Mouse (Mus musculus): ENCODE data around the gene Coro1a.
"Not testable (repeated sequence)": the region's sequence is repeated elsewhere in the genome, so short reads cannot be mapped to it uniquely, and the experiment has no call there.

Gene Coro1a

DNA sequence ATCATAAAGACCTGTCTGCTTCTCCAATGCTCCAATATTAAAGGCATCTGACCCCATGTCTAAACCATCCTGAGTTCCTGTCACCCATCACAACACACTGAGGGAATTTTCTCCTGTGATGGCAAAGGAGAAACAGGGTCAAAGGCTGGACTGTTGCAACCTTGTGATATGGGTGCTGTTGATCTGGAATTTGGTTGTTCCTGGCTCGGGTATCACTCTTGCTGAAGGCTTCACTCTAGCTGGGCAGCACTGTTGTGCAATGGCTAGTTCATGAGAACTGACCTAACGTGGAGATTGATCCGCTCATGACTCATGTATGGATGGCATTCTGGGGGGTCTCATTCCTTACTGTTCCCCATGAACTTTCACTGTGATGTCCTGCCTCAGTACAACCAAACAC, 18.6 kb downstream of the Coro1a start:
- no peak for DNase-seq (ENCODE audit: low spot score)

DNA sequence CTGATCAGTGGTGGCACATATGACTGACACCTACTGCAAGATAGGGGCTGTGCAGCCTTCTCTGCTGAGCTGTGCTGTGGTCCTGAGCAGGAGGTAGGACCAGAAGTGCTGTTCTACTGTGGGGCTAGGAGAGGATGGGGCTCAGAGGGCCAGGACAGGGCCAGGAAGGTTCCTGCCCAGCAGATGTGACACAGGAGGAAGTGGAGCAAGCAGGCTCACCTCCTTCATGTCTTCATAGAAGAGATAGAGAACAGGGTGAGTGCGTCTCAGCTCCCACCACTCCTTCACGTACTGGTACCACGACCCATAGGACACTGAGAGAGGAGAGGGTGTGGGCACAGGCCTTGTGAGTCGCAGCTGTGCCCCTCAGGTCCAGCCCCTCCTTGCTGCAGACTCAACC, 19.4 kb downstream of the Coro1a start:
- DNase-seq (ENCODE audit: low spot score): not testable (repeated sequence)

DNA sequence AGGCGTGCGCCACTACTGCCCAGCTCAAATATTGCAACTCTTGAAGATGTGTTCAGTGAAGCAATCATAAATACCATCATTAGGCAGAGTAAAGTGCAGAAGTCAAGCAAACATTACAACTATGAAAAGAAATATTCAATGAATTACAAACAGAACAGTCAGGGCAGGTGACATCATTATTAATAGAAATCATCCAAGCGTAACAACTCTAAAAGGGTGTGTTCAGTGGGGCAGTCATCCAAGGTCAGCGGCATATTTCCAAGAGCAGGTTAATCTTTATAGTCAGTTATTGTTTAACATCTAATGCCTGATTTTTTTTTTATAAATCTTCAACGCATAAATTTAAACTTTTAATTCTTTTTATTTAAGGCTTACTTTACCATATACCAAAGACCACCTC, 26.4 kb downstream of the Coro1a start:
- DNase-seq (ENCODE audit: low spot score): no peak

DNA sequence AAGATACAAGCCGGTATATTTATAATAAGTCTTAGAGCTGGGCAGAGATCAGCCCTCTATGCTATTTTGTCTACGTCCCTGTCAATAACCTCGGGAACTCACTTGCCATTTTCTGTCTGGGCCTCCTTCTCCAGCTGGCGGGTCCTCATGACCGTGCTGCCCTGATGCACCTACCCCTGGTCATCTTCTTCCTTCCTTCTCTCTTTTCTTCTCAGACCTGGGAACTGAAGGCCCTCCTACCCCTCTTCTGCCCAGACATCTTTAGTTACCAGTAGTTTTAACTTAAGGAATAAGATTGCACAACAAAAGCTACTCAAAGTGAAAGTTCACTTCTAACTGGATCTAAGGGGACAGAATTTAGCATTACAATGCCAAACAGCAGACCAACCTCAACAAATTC, 27.9 kb downstream of the Coro1a start:
- no peak for DNase-seq (ENCODE audit: low spot score)

DNA sequence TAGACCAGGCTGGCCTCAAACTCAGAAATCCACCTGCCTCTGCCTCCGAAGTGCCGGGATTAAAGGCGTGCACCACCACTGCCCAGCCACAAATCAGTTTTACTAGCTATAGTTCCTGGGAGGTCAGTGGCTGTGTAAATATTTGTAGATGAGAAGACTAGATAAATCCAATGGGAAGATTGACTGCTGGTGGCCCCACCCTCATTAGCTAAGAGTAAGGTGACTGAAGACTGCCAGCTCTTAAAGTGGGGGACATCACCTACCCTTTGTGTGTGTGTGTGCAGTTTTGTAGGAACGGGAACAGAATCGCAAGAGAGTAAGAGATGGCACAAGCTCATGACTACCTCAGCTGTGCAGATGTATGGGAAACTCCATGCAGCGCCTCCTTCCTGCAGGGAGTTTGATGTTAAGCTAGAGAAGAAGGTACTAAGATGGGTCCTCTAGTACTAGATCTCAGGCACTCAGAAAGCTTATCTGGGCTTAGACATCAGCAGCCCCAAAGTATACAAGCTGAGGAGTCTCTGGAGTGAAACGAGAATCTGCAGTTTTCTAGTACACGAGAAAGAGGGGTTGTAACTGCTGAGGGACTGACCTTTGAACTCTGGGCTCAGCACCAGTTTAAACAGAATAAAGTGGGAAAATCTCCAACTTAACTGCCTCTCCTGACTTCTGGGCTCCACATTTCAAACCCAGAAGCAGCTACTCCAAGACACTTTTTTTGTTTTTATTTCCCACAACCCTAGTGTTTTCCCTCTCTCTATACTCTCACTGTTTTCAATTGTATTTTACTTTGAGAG, 28.8 kb downstream of the Coro1a start:
- DNase-seq (ENCODE audit: low spot score): no peak

DNA sequence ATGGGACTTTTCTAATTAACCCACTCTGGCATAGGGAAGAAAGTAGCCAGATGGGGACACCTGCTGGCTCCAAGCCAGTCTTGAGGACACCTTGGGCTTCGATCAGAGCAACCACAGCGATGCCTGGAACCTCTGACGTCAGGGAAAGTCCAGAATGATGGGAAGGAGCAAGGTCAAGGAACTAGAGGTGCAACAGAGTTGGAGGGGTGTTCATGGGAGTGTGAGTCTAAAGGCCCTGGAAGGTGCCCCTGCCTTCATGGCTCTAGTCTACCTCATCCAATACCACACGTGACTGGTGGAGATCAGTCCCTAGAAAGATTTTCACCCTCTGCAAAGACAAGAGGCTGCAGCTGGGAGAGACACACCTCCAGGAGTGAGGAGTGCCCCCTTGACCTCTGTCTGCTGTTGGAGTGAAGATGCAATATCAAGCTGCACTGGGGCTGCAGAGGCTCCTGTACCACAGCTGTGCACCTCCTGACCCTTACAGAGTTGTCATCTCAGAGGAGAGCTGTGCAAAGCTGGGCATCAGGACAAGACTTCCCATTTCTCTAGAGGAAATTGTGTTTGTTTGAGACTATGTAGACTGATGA, 30.9 kb downstream of the Coro1a start:
- no peak for DNase-seq (ENCODE audit: low spot score)

DNA sequence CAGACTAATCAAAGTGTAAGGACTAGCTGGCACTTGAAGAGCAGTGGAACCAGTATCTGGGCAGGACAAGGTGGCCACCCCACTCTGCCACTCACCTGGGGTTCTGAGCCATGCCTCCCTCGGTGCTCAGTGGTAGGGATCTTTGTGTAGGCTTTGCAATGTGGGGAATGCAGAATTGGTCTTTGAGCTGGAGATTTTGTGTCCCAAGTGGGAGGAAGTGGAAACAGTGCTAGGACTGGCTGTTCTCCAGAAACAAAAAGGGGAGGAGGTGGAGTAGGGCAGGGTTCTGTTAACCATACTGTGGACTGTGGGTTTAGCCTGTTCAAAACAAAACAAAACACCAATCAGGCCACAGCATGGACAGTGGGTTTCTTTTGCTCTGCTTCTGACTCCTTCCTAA, 31.4 kb downstream of the Coro1a start, which contains the start of gene Sult1a1:
Gene Sult1a1, minus strand, starts transcription at position 226 of the 400 bp plus-strand sequence.
- no peak for DNase-seq (ENCODE audit: low spot score)

DNA sequence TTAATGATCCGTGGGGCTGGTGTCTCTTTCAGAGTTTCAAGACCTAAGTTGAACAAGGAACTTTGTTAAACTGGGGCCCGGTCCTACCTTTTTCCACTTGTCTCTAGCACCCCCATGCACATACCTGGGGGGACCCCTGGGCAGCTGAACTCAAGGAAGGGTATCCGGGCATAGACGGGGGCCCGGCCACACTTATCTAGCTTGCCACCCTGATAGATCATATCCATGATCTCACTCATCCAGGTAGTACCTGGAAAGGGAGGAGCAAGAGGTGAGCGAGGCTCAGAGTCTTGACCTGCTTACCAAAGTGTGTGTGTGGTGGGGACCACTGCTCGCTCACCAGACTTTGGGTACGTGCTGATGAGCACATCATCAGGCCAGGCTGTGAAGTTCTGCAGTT, 32.5 kb downstream of the Coro1a start:
- no peak for DNase-seq (ENCODE audit: low spot score)

DNA sequence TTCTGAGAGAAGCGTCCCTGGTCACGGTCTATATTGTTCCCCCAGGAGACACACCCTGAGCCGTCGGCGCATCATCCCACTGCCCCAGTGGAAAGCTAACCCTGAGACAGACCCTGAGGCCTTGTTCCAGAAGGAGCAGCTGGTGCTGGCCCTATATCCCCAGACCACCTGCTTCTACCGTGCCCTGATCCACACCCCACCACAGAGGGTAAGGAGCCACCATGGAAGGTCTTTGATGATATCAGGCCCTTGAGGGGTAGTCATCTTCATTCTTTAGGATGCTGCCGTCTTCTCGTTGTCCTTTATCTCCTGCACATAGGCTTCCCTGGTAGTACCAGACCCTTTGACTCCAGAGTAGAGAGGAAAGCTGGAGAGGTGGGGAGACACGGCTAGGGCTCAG, 35.5 kb downstream of the Coro1a start:
- no peak for DNase-seq (ENCODE audit: low spot score)

DNA sequence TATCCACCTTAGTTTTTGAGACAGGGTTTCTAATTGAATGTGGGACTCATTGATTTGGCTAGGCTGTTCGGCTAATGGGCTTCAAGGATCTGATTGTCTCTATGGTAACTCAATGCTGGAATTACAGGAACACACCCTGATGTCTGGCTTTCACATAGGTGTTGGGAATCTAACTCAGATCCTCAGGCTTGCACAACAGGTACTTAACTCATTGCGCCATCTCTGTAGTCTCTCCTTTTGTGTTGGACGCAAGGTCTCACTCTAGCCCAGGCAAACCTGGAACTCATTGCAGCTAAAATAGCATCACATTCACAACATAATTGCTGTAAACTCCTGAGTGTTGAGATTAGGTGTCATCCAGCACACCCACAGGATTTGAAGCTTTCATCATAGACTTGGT, 37.4 kb downstream of the Coro1a start:
- no peak for DNase-seq (ENCODE audit: low spot score)

DNA sequence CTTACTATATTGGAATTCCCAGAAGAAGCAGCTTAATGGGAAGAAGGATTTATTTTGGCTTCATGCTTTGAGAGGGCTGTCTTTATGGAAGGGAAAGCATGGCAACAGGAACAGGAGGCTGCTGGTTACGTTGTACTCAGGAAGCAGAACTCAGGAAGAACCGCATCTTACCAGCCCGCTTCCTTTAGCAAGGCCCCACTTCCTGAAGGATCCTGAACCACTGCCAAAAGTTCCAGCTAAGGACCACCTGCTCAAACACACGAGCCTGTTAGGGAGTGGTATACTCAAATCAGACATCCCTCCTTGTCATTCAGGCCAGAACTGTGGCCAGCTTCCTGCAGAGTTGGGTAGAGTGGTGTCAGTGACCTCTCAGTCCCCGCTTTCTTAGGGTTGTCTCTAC, 39.1 kb downstream of the Coro1a start:
- no peak for DNase-seq (ENCODE audit: low spot score)

DNA sequence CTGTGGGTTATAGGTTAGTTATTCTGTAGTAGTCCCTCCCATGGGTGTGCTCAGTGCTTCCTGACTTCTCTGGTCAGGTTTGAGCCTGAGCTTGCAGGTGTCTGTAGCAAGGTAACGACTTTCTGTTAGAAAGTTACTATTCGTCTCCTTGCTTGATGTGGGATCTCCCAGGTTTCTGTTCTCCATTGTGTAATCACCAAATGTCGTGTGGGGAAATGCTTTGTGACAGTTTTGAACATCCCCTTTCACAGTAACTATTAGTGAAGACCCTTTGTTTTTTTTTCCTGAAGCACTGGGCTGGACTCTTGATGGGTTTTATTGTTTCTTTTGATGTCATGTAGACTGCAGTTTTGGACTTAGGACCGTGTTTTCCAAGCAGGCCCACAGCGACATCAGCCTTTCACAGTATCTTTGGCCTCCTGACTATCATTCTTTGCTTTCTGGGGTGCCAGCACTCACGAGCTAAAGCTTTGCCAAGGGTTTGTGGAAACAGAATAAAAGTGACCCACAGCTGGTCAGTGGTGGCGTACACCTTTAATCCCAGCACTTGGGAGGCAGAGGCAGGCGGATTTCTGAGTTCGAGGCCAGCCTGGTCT, 40.0 kb downstream of the Coro1a start:
- no peak for DNase-seq (ENCODE audit: low spot score)

DNA sequence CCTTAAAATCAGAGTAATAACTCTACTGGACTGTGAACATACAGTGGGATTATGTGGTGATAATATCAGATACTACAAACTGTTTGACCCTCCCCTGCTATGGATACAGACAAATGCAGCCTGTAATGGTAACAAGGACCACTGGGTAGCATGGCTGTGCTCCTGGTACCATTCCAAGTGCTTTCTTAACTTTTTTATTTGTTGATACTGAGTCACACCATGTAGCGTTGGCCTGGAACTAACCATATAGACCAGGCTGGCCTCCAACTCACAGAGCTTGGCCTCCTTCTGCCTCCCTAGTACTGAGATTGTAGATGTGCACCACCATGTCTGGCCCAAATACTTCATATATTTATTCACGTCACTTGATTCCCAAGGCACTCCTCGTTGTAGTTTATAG, 42.3 kb downstream of the Coro1a start:
- peak; percentile 18 for DNase-seq (ENCODE audit: low spot score)

DNA sequence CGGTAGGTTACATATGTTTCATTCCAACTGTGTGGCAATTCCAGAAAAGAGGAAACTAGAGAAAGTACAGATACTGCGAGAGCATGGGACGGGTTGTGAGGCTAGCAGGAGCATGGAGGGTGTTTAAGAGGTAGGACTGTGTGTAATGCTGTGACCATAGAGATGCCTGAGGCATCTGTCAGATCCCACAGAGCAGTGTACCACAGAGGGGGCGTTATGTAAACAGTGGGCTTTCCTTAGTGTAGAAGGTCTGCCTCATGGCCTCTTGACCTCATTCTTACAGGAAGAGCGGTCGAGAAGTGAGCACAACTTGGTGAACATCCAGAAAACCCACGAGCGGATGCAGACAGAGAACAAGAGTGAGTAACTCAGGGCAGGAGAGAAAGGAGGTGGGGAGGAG, 43.9 kb downstream of the Coro1a start:
- DNase-seq (ENCODE audit: low spot score): no peak

DNA sequence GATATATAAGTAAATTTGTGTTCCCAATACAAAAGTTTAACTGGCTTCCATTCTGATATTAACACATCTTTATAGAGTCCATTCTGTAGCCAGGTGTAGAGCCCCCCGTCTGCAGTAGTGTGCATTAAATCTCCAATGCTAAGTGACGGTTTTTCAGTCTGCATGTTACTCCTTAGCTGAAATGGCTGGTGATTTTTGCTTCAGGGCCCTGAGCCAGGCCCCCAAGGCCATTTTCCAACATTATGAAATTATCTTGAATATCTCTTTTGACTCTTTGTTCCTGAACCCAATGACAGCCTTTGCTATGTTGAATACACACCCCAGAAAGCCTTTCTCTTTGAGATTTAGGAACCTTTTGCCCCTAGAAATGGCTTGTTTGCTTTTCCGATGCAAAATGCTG, 47.8 kb downstream of the Coro1a start:
- no peak for DNase-seq (ENCODE audit: low spot score)

DNA sequence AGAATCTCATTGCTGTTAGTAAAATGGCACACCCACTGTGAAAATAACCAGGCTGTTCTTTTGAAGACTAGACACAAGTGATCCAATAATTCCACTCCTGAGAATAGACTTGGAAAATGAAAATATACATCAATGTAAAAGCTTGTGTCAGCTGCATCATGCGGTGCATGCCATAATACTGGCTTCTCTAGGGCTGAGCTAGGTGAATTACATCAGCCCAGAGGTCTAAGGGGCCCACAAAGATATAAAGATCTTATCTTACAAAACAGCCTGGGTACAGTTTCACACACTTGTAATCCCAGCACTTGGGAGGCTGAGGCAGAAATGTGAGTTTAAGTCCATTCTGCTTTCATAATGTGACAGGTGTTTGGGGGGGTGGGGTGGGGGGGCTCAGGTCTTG, 50.1 kb downstream of the Coro1a start:
- no peak for DNase-seq (ENCODE audit: low spot score)

DNA sequence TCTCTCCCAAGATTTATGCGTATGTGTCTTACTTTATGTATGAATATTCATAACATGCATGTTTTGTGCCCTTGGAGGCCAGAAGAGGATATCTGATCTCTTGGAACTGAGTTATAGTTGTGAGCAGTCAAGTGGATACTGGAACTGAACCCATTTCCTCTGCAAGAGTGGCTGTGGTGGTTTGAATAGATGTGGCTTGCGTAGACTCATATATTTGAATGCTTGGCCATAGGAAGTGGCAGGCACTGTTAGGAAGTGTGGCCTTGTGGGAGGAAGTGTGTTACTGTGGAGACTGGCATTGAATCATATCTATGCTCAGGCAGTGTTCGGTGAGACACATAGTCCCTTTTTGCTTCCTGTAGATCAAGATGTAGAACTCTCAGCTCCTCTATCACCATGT, 51.9 kb downstream of the Coro1a start:
- DNase-seq (ENCODE audit: low spot score): no peak

DNA sequence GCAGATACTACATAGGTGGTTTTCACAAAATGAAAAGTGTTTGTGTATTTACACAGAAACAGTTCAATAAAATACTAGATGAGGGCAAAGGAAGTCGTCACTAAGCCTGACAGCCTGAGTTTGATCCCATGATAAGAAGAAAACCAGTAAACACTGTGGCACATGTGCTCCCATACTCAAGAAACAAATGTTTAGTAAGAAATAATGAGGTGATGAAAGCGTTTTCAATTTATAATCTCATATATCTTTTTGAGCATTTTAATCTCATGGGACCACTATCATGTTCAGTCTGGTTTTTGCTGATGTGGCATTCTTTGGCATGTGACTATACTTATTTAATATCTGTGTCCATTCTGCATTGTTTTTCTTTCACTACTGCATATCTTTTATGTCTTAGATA, 53.6 kb downstream of the Coro1a start:
- DNase-seq (ENCODE audit: low spot score): no peak

DNA sequence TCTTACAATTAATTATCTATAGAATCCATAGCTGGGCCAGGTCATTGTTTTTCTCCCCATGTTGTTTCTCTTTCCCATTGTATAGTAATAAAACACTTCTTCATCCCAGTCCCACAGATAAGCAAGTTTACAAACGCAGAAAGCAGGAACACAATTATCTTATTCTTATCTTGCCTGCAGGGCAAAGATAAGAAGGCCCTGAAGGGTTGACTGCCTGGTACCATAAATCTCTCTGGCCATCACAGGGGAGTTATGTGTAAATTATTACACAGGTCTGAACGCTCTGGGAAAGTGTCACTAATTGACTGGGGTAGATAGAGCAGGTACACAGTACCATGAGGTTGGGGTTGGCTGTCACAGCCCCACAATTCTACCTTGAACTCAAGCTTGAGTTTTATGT, 56.7 kb downstream of the Coro1a start:
- DNase-seq (ENCODE audit: low spot score): no peak
